Mouse (Mus musculus) thymus, postnatal 14 days (tissue): ENCODE measurements around the gene Cd34.
A peak's percentile ranks its signal among the peaks of the same experiment; 100 is the strongest.

ENCODE experiments used
- DNase-seq: peaks from one replicate; pipeline ENCODE4 v3.0.0; 2021

Gene Cd34

GRCm38 (mm10) chr1:194976164-194976516 is 37.5 kb downstream of the Cd34 start:
- peak; percentile 91 for DNase-seq

GRCm38 (mm10) chr1:194976517-194977370 is 38.1 kb downstream of the Cd34 start:
- peak; percentile 80 for DNase-seq

GRCm38 (mm10) chr1:194977371-194977761 is 38.7 kb downstream of the Cd34 start:
- DNase-seq = no peak

DNA sequence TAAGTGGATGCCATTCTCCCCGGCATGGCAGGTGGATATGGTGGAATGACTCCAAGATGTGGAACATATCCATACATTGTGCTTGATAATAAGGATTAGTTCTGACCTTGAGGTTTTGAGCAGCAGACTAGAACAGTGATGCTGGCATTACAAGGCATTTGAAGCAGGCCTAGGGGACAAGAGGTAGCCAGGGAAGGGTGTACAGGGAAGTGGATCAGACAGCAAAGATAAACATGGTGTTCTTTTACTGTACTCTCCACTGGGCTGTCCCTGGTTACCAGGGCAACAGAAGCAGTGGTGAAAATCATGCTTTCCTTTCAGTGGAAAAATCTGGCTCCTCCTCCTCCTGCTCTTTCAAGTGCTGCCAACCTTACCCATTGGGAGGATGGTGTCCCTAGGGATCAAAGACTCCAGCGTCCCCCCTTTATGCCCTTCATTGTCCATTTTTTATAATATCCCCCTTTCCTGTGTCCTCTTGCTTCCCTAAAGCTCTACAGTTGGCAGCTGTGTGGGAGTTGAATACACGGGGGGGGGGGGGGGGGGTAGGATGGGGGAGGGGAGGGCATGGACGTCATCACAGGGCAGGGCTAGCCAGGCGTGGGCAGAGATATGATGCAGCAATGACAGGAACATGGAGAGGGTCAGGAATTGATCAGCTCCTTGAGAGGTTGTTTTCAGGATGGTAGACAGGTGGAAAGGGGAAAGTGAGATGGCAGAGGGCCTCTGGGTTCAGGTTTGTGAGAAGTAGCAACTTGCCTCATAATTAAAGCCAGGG is 39.5 kb downstream of the Cd34 start:
- DNase-seq = no peak

GRCm38 (mm10) chr1:194980826-194981435 is 42.3 kb downstream of the Cd34 start:
- DNase-seq = no peak

DNA sequence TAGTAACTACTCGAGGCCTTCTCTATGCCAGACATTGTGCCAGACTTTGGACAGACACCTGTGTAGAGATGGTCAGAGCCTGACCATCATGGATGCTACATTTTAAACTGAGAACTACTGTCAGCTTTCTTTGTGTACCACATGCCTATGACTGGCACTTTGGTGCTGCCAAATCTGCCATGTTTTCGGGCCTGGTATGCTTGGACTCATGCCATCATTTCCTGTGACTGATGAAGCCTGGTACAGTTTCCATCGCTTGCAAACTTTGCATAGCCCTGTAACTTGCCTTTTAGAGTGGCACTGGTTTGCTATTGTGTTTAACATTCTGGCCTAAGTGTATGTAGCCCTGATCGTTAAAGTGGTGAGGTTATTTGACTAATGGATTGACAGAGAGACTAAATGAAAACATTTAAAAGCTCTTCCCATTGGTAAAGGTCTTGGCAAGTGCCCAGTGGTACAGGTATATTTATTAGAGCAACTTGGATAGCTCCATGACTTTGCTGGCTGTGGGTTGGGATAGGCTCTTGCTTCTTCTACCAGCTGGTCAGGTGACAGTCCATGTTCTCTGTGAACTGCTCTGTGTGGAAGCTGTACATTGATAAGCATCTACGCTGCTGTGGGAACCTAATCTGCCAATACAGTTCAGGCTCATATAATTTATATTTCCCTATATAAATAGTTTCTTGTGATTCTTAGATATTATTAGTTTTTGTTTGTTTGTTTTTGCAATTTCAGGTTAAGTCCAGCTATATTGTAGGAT is 44.5 kb downstream of the Cd34 start:
- no peak for DNase-seq

GRCm38 (mm10) chr1:194984914-194985313 is 46.3 kb downstream of the Cd34 start:
- DNase-seq = no peak

DNA sequence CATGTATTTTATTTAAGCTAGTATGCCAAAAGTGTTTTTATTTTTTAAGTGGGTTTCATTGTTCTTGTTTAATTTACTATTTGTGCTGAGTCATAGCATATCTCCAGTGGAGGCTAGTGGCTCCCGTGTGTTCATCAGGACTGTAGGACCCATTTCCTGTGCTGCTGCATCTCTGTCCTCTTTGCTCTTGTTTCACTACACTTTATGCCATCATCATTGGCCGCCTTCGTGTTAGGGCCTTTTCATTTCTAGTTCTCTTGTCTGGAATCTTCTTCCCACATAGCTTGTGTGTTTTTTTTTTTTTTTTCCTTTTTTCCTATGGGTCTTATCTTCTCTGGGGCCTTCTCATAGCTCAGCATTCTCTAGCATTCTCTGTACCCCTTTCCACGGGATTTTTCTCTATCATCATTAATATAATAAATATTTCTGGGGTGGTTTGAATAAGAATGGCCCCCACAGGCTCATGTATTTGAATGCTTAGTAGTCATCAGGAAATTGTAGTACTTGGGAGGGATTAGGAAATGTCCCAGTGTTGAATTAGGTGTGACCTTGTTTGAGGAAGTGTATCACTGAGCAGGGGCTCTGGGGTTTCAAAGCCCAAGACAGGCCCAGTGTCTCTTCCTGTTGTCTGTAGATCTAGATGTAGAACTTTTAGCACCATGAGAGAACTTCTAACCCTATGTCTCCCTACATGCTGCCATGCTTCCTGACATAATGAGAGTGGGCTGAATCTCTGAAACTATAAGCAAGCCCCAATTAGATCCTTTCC is 47.0 kb downstream of the Cd34 start:
- DNase-seq = no peak

- no peak for DNase-seq
These were observed 50.4 kb downstream of the Cd34 start for GRCm38 (mm10) chr1:194989024-194989423.

- DNase-seq = no peak
These were observed 52.4 kb downstream of the Cd34 start for GRCm38 (mm10) chr1:194990976-194991375.

- no peak for DNase-seq
These were observed 53.0 kb downstream of the Cd34 start for GRCm38 (mm10) chr1:194991654-194992053.

DNA sequence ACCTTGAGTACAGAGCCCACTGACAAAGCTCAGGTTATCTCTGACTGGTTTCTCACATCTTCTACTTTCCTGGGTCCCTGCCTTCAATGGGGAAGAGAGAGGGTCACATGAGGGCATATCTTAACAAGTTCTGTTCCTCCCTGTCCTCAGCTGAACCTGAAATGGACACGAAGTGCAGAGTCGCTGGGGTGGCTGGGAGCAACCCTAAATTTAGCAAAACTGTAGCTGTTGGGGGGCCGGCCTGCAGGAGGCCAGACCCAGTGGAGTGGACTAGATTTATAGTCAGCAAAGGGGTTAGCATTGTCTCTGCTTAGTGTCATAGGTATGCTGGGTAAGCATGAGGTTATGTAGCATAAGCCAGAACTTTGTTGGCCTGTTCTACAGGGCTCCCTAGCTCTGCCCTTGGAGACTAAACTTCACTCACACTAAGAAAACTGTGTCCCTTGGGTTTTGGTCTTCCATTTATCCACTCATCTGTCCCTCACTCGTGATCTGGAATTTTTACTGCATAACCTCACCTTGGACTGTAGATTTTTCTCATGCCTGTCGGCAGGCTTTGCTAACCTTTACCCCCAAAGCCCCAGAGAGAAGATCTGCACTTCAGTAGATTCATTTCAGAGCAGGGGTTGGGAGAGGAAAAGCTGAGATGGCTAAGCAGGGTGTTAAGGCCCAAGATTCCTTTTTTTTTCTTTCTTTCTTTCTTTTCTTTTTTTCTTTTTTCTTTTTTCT is 54.1 kb downstream of the Cd34 start:
- no peak for DNase-seq

- DNase-seq = no peak
These were observed 54.9 kb downstream of the Cd34 start for GRCm38 (mm10) chr1:194993409-194993988.

GRCm38 (mm10) chr1:194994262-194994661 is 55.6 kb downstream of the Cd34 start:
- DNase-seq = no peak

DNA sequence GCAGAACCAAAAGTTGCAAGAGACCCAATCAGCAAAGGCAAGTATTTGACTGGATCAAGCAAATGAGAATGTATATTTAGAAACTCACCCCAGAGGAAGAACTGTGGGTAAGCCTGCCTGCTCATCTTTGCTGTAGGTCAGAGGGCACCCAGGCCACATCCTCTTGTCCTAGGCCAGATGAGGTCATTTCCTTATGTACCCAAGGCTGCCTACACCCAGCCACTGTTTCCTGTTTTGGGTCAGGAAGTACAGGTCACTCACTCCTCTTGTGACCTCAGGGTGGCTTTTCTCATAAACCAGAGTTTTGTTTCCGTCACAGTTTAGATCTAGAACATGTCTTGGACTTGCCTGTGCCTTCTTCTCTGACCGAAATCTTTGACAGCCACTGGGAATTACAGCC is 56.6 kb downstream of the Cd34 start:
- DNase-seq = no peak

DNA sequence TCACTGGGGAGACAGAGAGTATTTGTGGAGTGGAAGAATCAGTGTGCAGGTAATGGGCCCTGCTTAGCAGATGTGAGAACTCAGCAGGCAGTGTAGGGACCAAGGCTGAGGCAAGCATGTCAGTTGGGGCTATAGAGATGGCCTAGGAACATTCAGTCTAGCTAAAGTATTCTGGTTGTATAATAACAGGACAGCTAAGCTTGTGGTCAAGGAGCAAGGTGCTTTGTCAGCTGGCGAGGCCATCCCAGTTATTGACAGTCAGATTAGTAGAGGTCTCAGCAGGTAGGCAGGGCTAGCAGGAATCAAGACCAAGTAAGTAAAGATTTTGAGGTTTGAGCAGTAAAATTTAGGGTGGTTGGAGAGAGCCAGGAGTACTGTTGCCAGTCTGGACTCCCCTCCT is 59.8 kb downstream of the Cd34 start:
- no peak for DNase-seq

- no peak for DNase-seq
These were observed 64.7 kb downstream of the Cd34 start for GRCm38 (mm10) chr1:195003328-195003727.

DNA sequence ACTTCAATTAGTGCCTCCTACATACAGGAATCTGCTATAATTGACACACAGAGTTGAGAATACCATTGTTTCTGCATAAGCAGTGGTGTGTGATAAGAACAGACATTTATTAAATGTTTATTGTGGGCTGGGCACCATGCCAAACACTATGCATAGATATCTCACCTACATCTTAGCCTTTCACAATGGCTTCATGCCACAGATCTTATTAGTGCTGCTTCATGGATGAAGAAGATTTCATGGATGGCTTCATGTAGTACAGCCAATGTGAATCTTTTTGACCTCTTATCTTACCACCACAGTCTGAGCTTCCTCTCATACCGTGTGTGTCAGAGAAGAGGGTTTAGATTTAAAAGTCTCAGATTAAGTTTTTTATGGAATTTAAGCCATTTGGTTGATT is 65.6 kb downstream of the Cd34 start:
- no peak for DNase-seq

- DNase-seq = no peak
These were observed 67.6 kb downstream of the Cd34 start for GRCm38 (mm10) chr1:195006267-195006666.
